Mouse (Mus musculus) heart, adult 2 months (tissue): ENCODE measurements around the gene Gm49369. TPM values are rescaled to one million over a fixed set of nuclear protein-coding genes. Genes with fewer than 3 reads are reported as not detected.

Source experiments
- DNase-seq, 2 experiments: peaks; one replicate each; pipeline ENCODE4 v3.0.0; 2021
- H3K27ac ChIP-seq: fragments of 200-600 bp; 2 replicates; pipeline ENCODE4 v1.8.1; 2022
- H3K27me3 ChIP-seq: fragments of 200-500 bp; 2 replicates; pipeline ENCODE4 v1.6.1; 2012; ENCODE audit warnings: mild to moderate bottlenecking, low read length, inconsistent platforms, mixed read lengths; ENCODE audit not compliant: control insufficient read depth, insufficient read depth
- H3K36me3 ChIP-seq: fragments of 200-500 bp; 2 replicates; pipeline ENCODE4 v1.6.1; 2012; ENCODE audit warnings: low read length, inconsistent platforms; ENCODE audit not compliant: control insufficient read depth, insufficient read depth
- H3K4me1 ChIP-seq: fragments of 200-500 bp; 2 replicates; pipeline ENCODE4 v1.6.1; 2011; ENCODE audit warnings: low read length; ENCODE audit not compliant: control insufficient read depth, insufficient read depth
- H3K4me3 ChIP-seq: fragments of 200-600 bp; 2 replicates; pipeline ENCODE4 v1.8.1; 2022
- H3K79me2 ChIP-seq: fragments of 200-500 bp; replicated peaks from 2 replicates; pipeline ENCODE4 v1.6.1; 2012; ENCODE audit warnings: mild to moderate bottlenecking, inconsistent platforms, low read length, moderate library complexity, mixed read lengths; ENCODE audit not compliant: control insufficient read depth, insufficient read depth
- H3K9ac ChIP-seq: fragments of 200-500 bp; 2 replicates; pipeline ENCODE4 v1.6.1; 2012; ENCODE audit warnings: low read depth, mild to moderate bottlenecking, control low read depth, inconsistent platforms, low read length, mixed read lengths
- CTCF ChIP-seq: fragments of 200-600 bp; IDR thresholded peaks from 2 replicates; pipeline ENCODE4 v1.8.1; 2022; ENCODE audit warnings: antibody characterized with exemption, mild to moderate bottlenecking, moderate library complexity
- EP300 ChIP-seq: fragments of 200-500 bp; IDR thresholded peaks from 2 replicates; pipeline ENCODE4 v1.6.1; 2011; ENCODE audit warnings: low read depth, low read length, control low read depth; ENCODE audit not compliant: insufficient read depth
- POLR2A ChIP-seq: fragments of 200-500 bp; IDR thresholded peaks from 2 replicates; pipeline ENCODE4 v1.6.1; 2011; ENCODE audit warnings: mild to moderate bottlenecking, low read depth, low read length, control low read depth; ENCODE audit not compliant: insufficient read depth
- WGBS: fragments of 180-500 bp; shearing (Covaris S2); methylation state at CpG from one replicate; pipeline ENCODE4 v1.1.7; 2018; 5-methylcytosine and 5-hydroxymethylcytosine counted together
- intact Hi-C: fragments of 180-260 bp; cut with DNase I; formaldehyde crosslinking; loops from one replicate; pipeline ENCODE4 v1.15.1; 2025
- polyA plus RNA-seq: library from polyadenylated mRNA; depleted of rRNA; stranded (reverse); fragments of >200 nt; gene quantifications from 2 replicates; pipeline ENCODE4 v1.2.3, GENCODE M21; 2012
- total RNA-seq, 2 experiments: library from RNA; stranded (reverse); gene quantifications; 2 replicates each; pipeline ENCODE4 v1.2.3; 2021

Gene Gm49369
- total and polyA plus RNA-seq, 3 experiments = 3.5 to 4.9 TPM; not detected in 1

- Histone ChIP-seq H3K4me3 (no peak overlapping the region), H3K27me3 (no peaks in the 10 kb centered on the region), H3K9ac (no peak overlapping the region), H3K4me1 (peaks cover 11% of the 10 kb centered on the region), H3K27ac (no peak overlapping the region), H3K79me2 (no peaks in the 10 kb centered on the region), H3K36me3 (no peaks in the 10 kb centered on the region)
- DNase-seq = peak in 1 of 2 experiments; percentile 31
- WGBS = 54% methylated on average over 6 of the region's 6 CpGs
- intact Hi-C loops = no loop called here
- no peak for TF ChIP-seq CTCF
- no peak for TF ChIP-seq POLR2A
- no peak for TF ChIP-seq EP300
These were observed 12.6 kb downstream of the Gm49369 start for GRCm38 (mm10) chr7:142369820-142370219.

GRCm38 (mm10) chr7:142368856-142369255, 13.6 kb downstream of the Gm49369 start:
- intact Hi-C loops = no loop called here
- Histone ChIP-seq H3K4me3 (no peak overlapping the region), H3K9ac (no peak overlapping the region), H3K4me1 (peaks cover 7% of the 10 kb centered on the region; the same call in 1 of the 2 replicates), H3K79me2 (no peaks in the 10 kb centered on the region), H3K27ac (no peak overlapping the region), H3K27me3 (no peaks in the 10 kb centered on the region), H3K36me3 (no peaks in the 10 kb centered on the region)
- 71% methylated on average over 2 of the region's 2 CpGs for WGBS
- TF ChIP-seq EP300 = no peak
- TF ChIP-seq CTCF = no peak
- no peak for TF ChIP-seq POLR2A
- DNase-seq = peak in 1 of 2 experiments; percentile 23

- TF ChIP-seq POLR2A (no peak), CTCF (no peak), EP300 (no peak)
- H3K4me3 ChIP-seq = no peak overlapping the region
- DNase-seq = no peak
- no peaks in the 10 kb centered on the region for H3K4me1 ChIP-seq
- H3K27me3 ChIP-seq = no peaks in the 10 kb centered on the region; the same call in 1 of the 2 replicates
- no peaks in the 10 kb centered on the region for H3K36me3 ChIP-seq
- no peak overlapping the region for H3K27ac ChIP-seq
- H3K79me2 ChIP-seq = no peaks in the 10 kb centered on the region
- intact Hi-C loops = no loop called here
- WGBS = 63% methylated on average over 4 of the region's 4 CpGs
- no peak overlapping the region for H3K9ac ChIP-seq
These were observed 19.4 kb downstream of the Gm49369 start for GRCm38 (mm10) chr7:142363107-142363506.

GRCm38 (mm10) chr7:142360743-142361142, 21.7 kb downstream of the Gm49369 start:
- Histone ChIP-seq H3K4me3 (no peak overlapping the region), H3K9ac (no peak overlapping the region), H3K36me3 (no peaks in the 10 kb centered on the region), H3K27ac (no peak overlapping the region), H3K79me2 (no peaks in the 10 kb centered on the region), H3K27me3 (no peaks in the 10 kb centered on the region; the same call in 1 of the 2 replicates), H3K4me1 (no peaks in the 10 kb centered on the region)
- DNase-seq = no peak
- TF ChIP-seq EP300 (no peak), CTCF (peak; percentile 71)
- intact Hi-C loops = loop anchor here (1.0 to 2.0 kb wide), 2 partner anchors 66 to 75 kb away; no protein-coding TSS in a partner anchor

GRCm38 (mm10) chr7:142359129-142359528, 23.3 kb downstream of the Gm49369 start:
- intact Hi-C loops = no loop called here
- H3K9ac ChIP-seq = no peak overlapping the region
- no peaks in the 10 kb centered on the region for H3K4me1 ChIP-seq
- no peaks in the 10 kb centered on the region for H3K36me3 ChIP-seq
- H3K79me2 ChIP-seq = no peaks in the 10 kb centered on the region
- H3K27ac ChIP-seq = no peak overlapping the region
- H3K27me3 ChIP-seq = no peaks in the 10 kb centered on the region; the same call in 1 of the 2 replicates
- TF ChIP-seq CTCF (no peak), EP300 (no peak), POLR2A (no peak)
- 61% methylated on average over 8 of the region's 8 CpGs for WGBS
- DNase-seq = no peak
- H3K4me3 ChIP-seq = no peak overlapping the region

GRCm38 (mm10) chr7:142357566-142357965, 24.9 kb downstream of the Gm49369 start:
- Histone ChIP-seq H3K36me3 (no peaks in the 10 kb centered on the region), H3K27ac (no peak overlapping the region), H3K4me1 (peaks cover 2% of the 10 kb centered on the region), H3K4me3 (no peak overlapping the region), H3K9ac (no peak overlapping the region), H3K27me3 (no peaks in the 10 kb centered on the region; the same call in 1 of the 2 replicates), H3K79me2 (no peaks in the 10 kb centered on the region)
- intact Hi-C loops = no loop called here
- 81% methylated on average over 3 of the region's 3 CpGs for WGBS
- no peak for DNase-seq
- TF ChIP-seq EP300 = no peak
- TF ChIP-seq CTCF = no peak
- TF ChIP-seq POLR2A = no peak
